Mouse (Mus musculus) bone marrow, adult 2 months (tissue): Measurements from ENCODE around the gene Dlg1.

Experiments used
- CTCF ChIP-seq: fragments of 200-500 bp; IDR thresholded peaks from 2 replicates; pipeline ENCODE4 v1.5.1; 2011; ENCODE audit warnings: low read length, control low read depth; ENCODE audit not compliant: control insufficient read depth, insufficient read depth
- POLR2A ChIP-seq: fragments of 200-500 bp; IDR thresholded peaks from 2 replicates; pipeline ENCODE4 v1.6.1; 2011; ENCODE audit warnings: low read depth, mild to moderate bottlenecking, control low read depth, low read length, borderline replicate concordance; ENCODE audit not compliant: control insufficient read depth

- TF ChIP-seq CTCF: no peak
- TF ChIP-seq POLR2A: no peak
These were observed 44.1 kb downstream of the Dlg1 start for GRCm38 (mm10) chr16:31707326-31707725.
